Mouse (Mus musculus) forebrain, embryonic 11.5 days (tissue): Measurements from ENCODE around the gene Ldlrap1. TPM values are rescaled to one million over a fixed set of nuclear protein-coding genes. Genes with fewer than 3 reads are reported as not detected.

ENCODE experiments used
- ATAC-seq: fragments of 200-750 bp; cut with Nextera tagmentation; replicated peaks from 2 replicates; pipeline ENCODE4 v1.8.0; 2017; ENCODE audit warnings: moderate TSS enrichment; ENCODE audit not compliant: low FRiP score
- DNase-seq: peaks from one replicate; pipeline ENCODE4 v3.0.0-alpha.2; 2017; ENCODE audit warnings: low spot score
- H3K27ac ChIP-seq: fragments of 300-500 bp; sonication (generic); 2 replicates; pipeline ENCODE4 v1.5.1; 2014; ENCODE audit warnings: low read depth, low read length
- H3K27me3 ChIP-seq: fragments of 300-500 bp; sonication (generic); 2 replicates; pipeline ENCODE4 v1.6.1; 2014; ENCODE audit warnings: mild to moderate bottlenecking, low read length, mixed read lengths; ENCODE audit not compliant: control insufficient read depth, insufficient read depth
- H3K36me3 ChIP-seq: fragments of 300-500 bp; sonication (generic); 2 replicates; pipeline ENCODE4 v1.6.1; 2014; ENCODE audit warnings: mild to moderate bottlenecking, low read length, moderate library complexity, mixed read lengths; ENCODE audit not compliant: control insufficient read depth, insufficient read depth
- H3K4me1 ChIP-seq: fragments of 300-500 bp; sonication (generic); replicated peaks from 2 replicates; pipeline ENCODE4 v1.6.1; 2014; ENCODE audit warnings: low read length, mixed read lengths; ENCODE audit not compliant: control insufficient read depth, insufficient read depth
- H3K4me2 ChIP-seq: fragments of 300-500 bp; sonication (generic); 2 replicates; pipeline ENCODE4 v1.6.1; 2014; ENCODE audit warnings: low read depth, mild to moderate bottlenecking, low read length, moderate library complexity, mixed read lengths; ENCODE audit not compliant: severe bottlenecking
- H3K4me3 ChIP-seq: fragments of 300-500 bp; sonication (generic); 2 replicates; pipeline ENCODE4 v1.5.1; 2014; ENCODE audit warnings: low read depth, low read length
- H3K9ac ChIP-seq: fragments of 300-500 bp; sonication (generic); 2 replicates; pipeline ENCODE4 v1.6.1; 2014; ENCODE audit warnings: low read length
- H3K9me3 ChIP-seq: fragments of 300-500 bp; sonication (generic); 2 replicates; pipeline ENCODE4 v1.6.1; 2016; ENCODE audit warnings: low read length, mixed read lengths; ENCODE audit not compliant: control insufficient read depth
- WGBS: fragments of 180-500 bp; shearing (Covaris S2); extraction: QIAGEN DNeasy Blood & Tissue Kit; methylation state at CpG from one replicate; pipeline ENCODE4 v1.1.7; 2014; 5-methylcytosine and 5-hydroxymethylcytosine counted together
- polyA plus RNA-seq: library from polyadenylated mRNA; unstranded; fragments of >200 nt; fragmentation: Nextera tagmentation; extraction: Ambion mirVana; gene quantifications from 2 replicates; pipeline ENCODE4 v1.2.1, GENCODE M21; 2014

Gene Ldlrap1
- polyA plus RNA-seq, 1 experiment from 2014 or later: 7.4 TPM

DNA sequence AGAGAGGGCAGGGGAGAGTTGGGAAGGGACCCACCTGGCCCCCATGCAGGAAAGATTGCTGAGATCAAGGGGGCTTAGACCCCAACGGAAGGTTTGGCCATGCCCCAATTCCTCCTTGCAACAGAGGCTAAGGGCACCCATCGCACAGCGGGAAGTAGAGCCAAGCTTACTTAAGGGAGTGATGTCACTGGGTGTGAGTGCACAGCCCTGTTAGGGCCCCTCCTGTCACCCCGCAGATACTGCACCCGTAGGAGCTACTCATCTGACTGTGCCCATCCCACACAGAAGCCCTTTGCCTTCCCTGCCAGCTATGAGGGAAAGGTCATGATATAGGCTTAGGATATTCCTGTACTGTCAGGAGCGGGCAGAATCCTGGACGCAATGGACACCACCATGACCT, 8.3 kb downstream of the Ldlrap1 start:
- DNase-seq (no peak), ATAC-seq (no peak)
- Histone ChIP-seq H3K4me2 (no peak overlapping the region), H3K27ac (no peak overlapping the region), H3K4me1 (no peaks in the 10 kb centered on the region), H3K9me3 (no peaks in the 10 kb centered on the region), H3K27me3 (no peaks in the 10 kb centered on the region), H3K4me3 (no peak overlapping the region), H3K36me3 (no peaks in the 10 kb centered on the region), H3K9ac (no peak overlapping the region)
- WGBS: 92% methylated on average over 7 of the region's 7 CpGs

DNA sequence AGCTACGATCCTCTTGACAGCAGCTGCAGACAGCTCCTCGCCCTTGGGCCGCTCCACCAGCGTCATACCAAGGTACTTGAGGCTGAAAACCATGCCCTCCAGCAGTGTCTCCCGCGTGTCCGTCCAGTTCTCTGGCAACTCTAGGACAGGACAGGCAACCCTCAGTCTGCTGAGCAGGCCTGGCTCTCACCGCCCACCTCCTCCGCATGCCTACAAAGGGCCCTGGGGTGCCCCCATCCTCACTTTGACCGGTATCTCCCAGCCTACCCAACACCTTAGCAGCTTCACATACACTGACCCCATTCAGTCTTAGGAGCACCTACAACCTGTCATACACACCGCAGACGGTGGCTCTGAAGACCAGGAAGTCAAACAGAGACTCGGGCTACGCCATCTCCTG, 8.9 kb downstream of the Ldlrap1 start:
- Histone ChIP-seq H3K4me2 (no peak overlapping the region), H3K27me3 (no peaks in the 10 kb centered on the region), H3K4me3 (no peak overlapping the region), H3K9ac (no peak overlapping the region), H3K36me3 (no peaks in the 10 kb centered on the region), H3K9me3 (no peaks in the 10 kb centered on the region), H3K4me1 (no peaks in the 10 kb centered on the region), H3K27ac (no peak overlapping the region)
- DNase-seq (no peak), ATAC-seq (no peak)
- WGBS: 98% methylated on average over 14 of the region's 14 CpGs

DNA sequence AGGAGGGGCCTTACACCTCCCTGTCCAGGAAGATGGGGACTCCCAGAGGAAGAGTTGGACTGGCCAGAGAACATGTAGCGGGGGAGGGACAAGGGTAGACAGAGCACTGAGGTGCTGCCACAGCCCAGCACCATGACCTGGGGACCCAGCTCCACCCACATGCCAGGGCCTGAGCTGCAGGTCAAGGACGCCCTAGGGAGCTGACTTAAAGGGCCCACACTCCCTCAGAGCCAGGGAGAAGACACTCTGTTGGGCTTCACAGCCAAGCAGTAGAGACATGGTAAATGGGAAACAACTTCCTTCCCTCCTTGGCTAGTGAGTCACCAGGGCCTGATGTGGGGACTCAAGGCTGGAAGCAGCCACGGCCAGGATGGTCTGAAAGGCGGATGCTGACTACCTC, 9.5 kb downstream of the Ldlrap1 start:
- no peak for DNase-seq
- 88% methylated on average over 4 of the region's 4 CpGs for WGBS

DNA sequence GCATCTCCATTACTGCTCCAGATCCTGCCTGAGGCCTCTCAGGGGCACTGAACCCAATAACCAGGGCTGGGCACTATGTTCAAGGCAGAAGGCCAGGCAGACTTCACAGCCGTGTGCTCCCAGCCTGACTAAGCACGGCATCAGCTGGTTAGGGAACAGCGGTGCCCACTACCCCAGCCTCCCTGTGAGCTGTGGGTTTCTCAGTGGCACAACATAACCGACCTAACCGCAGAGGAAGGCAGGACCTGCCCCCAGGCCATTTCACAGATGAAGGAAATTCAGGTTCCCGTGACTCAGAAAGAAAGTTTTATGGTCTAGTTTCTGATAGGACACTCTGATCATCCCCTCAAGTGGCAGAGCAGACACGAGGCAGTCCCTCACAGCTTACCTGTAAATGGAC, 10.9 kb downstream of the Ldlrap1 start:
- H3K9me3 ChIP-seq: no peaks in the 10 kb centered on the region
- no peak for ATAC-seq
- H3K27me3 ChIP-seq: no peaks in the 10 kb centered on the region
- DNase-seq: no peak
- no peak overlapping the region for H3K4me3 ChIP-seq
- no peak overlapping the region for H3K9ac ChIP-seq
- 84% methylated on average over 7 of the region's 7 CpGs for WGBS
- H3K4me2 ChIP-seq: no peak overlapping the region
- no peaks in the 10 kb centered on the region for H3K4me1 ChIP-seq
- no peak overlapping the region for H3K27ac ChIP-seq
- H3K36me3 ChIP-seq: no peaks in the 10 kb centered on the region

More for the DNA sequence above, 9.5 kb downstream of the Ldlrap1 start:
- Histone ChIP-seq H3K9me3 (no peaks in the 10 kb centered on the region), H3K9ac (no peak overlapping the region), H3K27ac (no peak overlapping the region), H3K36me3 (no peaks in the 10 kb centered on the region), H3K4me2 (no peak overlapping the region), H3K4me3 (no peak overlapping the region), H3K4me1 (no peaks in the 10 kb centered on the region), H3K27me3 (no peaks in the 10 kb centered on the region)
- ATAC-seq: no peak

DNA sequence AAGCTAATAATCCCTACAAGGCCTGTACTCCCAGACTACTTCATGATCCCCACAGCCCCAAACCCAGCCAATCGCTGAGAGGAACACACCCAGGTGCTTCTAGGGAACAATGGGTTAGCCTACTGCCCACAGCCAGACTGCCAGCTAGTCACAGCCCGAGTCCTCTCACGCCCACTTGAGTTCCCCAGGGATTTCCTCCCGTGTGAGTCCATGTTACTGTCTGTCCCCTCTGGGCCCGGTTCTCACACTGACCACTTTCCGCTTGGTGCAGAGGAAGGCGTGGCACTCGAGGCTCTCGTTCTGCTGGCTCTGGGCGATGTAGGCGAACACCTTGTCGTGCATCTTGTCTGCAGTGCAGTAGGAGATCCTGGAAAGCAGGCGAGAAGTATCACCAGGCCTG, 12.9 kb downstream of the Ldlrap1 start:
- no peaks in the 10 kb centered on the region for H3K27me3 ChIP-seq
- 81% methylated on average over 13 of the region's 13 CpGs for WGBS
- DNase-seq: no peak
- no peaks in the 10 kb centered on the region for H3K4me1 ChIP-seq
- no peak overlapping the region for H3K9ac ChIP-seq
- H3K4me2 ChIP-seq: no peak overlapping the region
- no peak overlapping the region for H3K4me3 ChIP-seq
- H3K36me3 ChIP-seq: no peaks in the 10 kb centered on the region
- H3K27ac ChIP-seq: no peak overlapping the region
- ATAC-seq: no peak
- no peaks in the 10 kb centered on the region for H3K9me3 ChIP-seq

DNA sequence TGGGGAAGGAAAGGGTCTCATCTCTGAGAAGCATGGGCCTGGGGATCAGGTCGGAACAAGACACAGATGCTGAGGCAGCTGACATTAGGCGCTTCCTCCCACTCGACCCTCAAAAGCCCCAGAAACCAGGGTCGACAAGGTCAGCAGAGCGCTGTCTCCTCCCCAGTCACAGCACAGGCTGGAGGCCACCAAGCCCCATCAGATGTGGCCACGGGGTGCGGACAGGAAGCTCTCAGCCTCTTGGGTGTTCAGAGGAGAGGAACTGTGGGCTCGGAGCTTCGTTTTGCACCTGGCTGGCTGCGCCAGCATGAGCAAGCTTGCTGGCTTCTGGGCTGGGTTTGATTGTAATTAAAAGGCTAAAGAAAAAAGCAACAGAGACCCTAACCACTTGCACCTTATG, 13.5 kb downstream of the Ldlrap1 start:
- Histone ChIP-seq H3K4me1 (no peaks in the 10 kb centered on the region), H3K9me3 (no peaks in the 10 kb centered on the region), H3K9ac (no peak overlapping the region), H3K27ac (no peak overlapping the region), H3K4me2 (no peak overlapping the region), H3K36me3 (no peaks in the 10 kb centered on the region), H3K27me3 (no peaks in the 10 kb centered on the region), H3K4me3 (no peak overlapping the region)
- no peak for DNase-seq
- 48% methylated on average over 10 of the region's 10 CpGs for WGBS
- no peak for ATAC-seq

DNA sequence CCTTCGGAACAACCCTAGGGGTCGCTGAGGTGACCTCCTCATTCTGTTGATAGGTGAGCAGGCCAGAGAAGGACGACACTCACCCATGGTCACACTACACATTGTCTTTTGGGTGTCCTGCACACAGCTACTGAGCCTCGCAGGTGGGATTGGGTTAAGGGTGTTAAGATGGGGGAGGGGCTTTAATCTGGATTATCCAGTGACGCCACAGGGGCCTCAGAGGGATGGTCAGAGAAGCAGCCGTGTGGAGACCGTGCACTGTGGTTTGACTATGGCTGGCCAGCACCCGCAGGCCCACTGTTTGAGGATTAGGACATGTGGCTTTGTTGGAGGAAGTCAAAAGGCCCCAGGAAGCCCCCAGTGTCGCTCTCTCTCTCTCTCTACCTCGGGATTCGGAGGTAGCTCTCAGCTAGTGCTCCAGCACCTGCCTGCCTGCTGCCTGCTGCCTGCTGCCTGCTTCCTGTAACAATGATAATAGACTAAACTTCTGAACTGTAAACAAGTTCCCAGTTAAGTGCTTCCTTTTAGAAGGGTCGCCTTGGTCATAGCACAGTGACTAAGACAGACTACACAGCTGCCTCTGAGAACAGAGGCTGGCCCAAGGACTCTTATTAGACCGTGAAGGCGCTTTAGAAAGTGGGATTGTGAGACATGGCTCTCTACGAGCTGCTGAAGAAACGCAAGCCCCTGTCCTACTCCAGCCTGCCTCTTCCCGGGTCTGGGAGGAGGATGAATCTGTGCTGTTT, 14.1 kb downstream of the Ldlrap1 start:
- no peak overlapping the region for H3K27ac ChIP-seq
- no peak overlapping the region for H3K4me2 ChIP-seq
- H3K27me3 ChIP-seq: no peaks in the 10 kb centered on the region
- WGBS: 28% methylated on average over 17 of the region's 17 CpGs
- no peak overlapping the region for H3K4me3 ChIP-seq
- no peaks in the 10 kb centered on the region for H3K9me3 ChIP-seq
- no peak overlapping the region for H3K9ac ChIP-seq
- H3K36me3 ChIP-seq: no peaks in the 10 kb centered on the region
- no peaks in the 10 kb centered on the region for H3K4me1 ChIP-seq
- ATAC-seq (0 out of 2 replicates have a peak, but pooled peaks have one; percentile 30), DNase-seq (no peak)

DNA sequence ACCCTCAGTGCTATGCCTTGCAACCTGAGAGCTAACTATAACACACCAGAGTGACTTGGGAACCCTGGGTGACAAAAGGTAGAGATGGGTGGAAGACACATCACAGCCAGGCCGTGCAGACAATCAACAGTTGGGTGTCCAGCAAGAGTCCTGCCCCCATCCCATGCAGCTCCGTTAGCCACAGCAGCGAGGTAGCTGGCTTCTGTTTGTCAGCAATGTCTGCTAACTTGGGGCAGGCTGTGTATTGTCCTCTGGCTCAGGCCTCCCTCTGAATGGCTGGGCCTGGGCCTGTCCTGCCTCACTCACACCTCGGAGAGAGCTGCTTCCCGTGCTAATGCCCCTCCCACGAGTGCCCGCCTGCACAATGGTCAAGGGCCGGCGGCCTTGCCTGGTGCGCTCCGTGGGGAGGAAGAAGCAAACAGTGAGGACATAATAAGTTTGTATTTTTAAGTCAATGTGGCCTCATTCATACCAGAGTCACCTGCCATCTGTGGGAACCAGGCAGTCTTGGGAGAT, 14.9 kb downstream of the Ldlrap1 start:
- Histone ChIP-seq H3K9ac (no peak overlapping the region), H3K36me3 (no peaks in the 10 kb centered on the region), H3K9me3 (no peaks in the 10 kb centered on the region), H3K4me3 (no peak overlapping the region), H3K4me2 (no peak overlapping the region), H3K4me1 (no peaks in the 10 kb centered on the region), H3K27me3 (no peaks in the 10 kb centered on the region), H3K27ac (no peak overlapping the region)
- 42% methylated on average over 11 of the region's 11 CpGs for WGBS
- ATAC-seq: no peak
- DNase-seq: no peak
